Mouse (Mus musculus) G1E-ER4 (cell line): ENCODE data around the gene Pmp22. TPM values are rescaled to one million over a fixed set of nuclear protein-coding genes. Genes with fewer than 3 reads are reported as not detected.

ENCODE experiments used
- GATA1 ChIP-seq: IDR thresholded peaks from one replicate; pipeline ENCODE4 v1.8.0; 2012; ENCODE audit warnings: low read length, inconsistent platforms
- polyA plus RNA-seq: library from polyadenylated mRNA; stranded (reverse); fragments of >175 nt; gene quantifications from 2 replicates; pipeline ENCODE4 v1.2.3, GENCODE M21; 2012

Pmp22 gene
- polyA plus RNA-seq, result not detected in 2 replicates

- no peak for TF ChIP-seq GATA1
These were observed at the start of gene Pmp22 for GRCm38 (mm10) chr11:63128784-63129183. TSS of gene Pmp22 (plus strand) at chr11:63128982.

GRCm38 (mm10) chr11:63084536-63084935 is 44.2 kb upstream of the Pmp22 start:
- no peak for TF ChIP-seq GATA1

GRCm38 (mm10) chr11:63088672-63089071 is 40.1 kb upstream of the Pmp22 start:
- TF ChIP-seq GATA1, result no peak

- no peak for TF ChIP-seq GATA1
These were observed 38.6 kb upstream of the Pmp22 start for GRCm38 (mm10) chr11:63090210-63090609.

- TF ChIP-seq GATA1, result no peak
These were observed 37.8 kb upstream of the Pmp22 start for GRCm38 (mm10) chr11:63090986-63091385.

GRCm38 (mm10) chr11:63092271-63092670 is 36.5 kb upstream of the Pmp22 start:
- no peak for TF ChIP-seq GATA1

GRCm38 (mm10) chr11:63093601-63094000 is 35.2 kb upstream of the Pmp22 start:
- TF ChIP-seq GATA1, result no peak

GRCm38 (mm10) chr11:63094496-63094895 is 34.3 kb upstream of the Pmp22 start:
- TF ChIP-seq GATA1, result no peak

- TF ChIP-seq GATA1, result no peak
These were observed 30.8 kb upstream of the Pmp22 start for GRCm38 (mm10) chr11:63098016-63098415.

- TF ChIP-seq GATA1, result no peak
These were observed 29.4 kb upstream of the Pmp22 start for GRCm38 (mm10) chr11:63099390-63099789.

GRCm38 (mm10) chr11:63103256-63103655 is 25.5 kb upstream of the Pmp22 start:
- no peak for TF ChIP-seq GATA1

GRCm38 (mm10) chr11:63104026-63104425 is 24.8 kb upstream of the Pmp22 start:
- TF ChIP-seq GATA1, result no peak

- no peak for TF ChIP-seq GATA1
These were observed 19.5 kb upstream of the Pmp22 start for GRCm38 (mm10) chr11:63109230-63109775.

GRCm38 (mm10) chr11:63110329-63110728 is 18.5 kb upstream of the Pmp22 start:
- no peak for TF ChIP-seq GATA1

- TF ChIP-seq GATA1, result no peak
These were observed 13.8 kb upstream of the Pmp22 start for GRCm38 (mm10) chr11:63114807-63115641.

- TF ChIP-seq GATA1, result no peak
These were observed 12.1 kb upstream of the Pmp22 start for GRCm38 (mm10) chr11:63116652-63117051.

- no peak for TF ChIP-seq GATA1
These were observed 11.5 kb upstream of the Pmp22 start for GRCm38 (mm10) chr11:63117266-63117665.

GRCm38 (mm10) chr11:63119791-63120190 is 9.0 kb upstream of the Pmp22 start:
- no peak for TF ChIP-seq GATA1
